Mouse (Mus musculus) hindbrain, embryonic 13.5 days (tissue): ENCODE measurements around the gene Tmem259. TPM values are rescaled to one million over a fixed set of nuclear protein-coding genes. Genes with fewer than 3 reads are reported as not detected.

Source experiments
- ATAC-seq: fragments of 200-750 bp; cut with Nextera tagmentation; 2 replicates; pipeline ENCODE4 v1.8.0; 2017; ENCODE audit warnings: moderate TSS enrichment; ENCODE audit not compliant: low FRiP score
- H3K27ac ChIP-seq: fragments of 300-500 bp; sonication (generic); 2 replicates; pipeline ENCODE4 v1.5.1; 2015; ENCODE audit warnings: inconsistent platforms, mild to moderate bottlenecking, moderate library complexity
- H3K27me3 ChIP-seq: fragments of 300-500 bp; sonication (generic); 2 replicates; pipeline ENCODE4 v1.6.1; 2015; ENCODE audit warnings: mild to moderate bottlenecking, inconsistent platforms
- H3K36me3 ChIP-seq: fragments of 300-500 bp; sonication (generic); 2 replicates; pipeline ENCODE4 v1.6.1; 2015; ENCODE audit warnings: mild to moderate bottlenecking, inconsistent platforms
- H3K4me1 ChIP-seq: fragments of 300-500 bp; sonication (generic); replicated peaks from 2 replicates; pipeline ENCODE4 v1.6.1; 2015; ENCODE audit warnings: inconsistent platforms
- H3K4me2 ChIP-seq: fragments of 300-500 bp; sonication (generic); 2 replicates; pipeline ENCODE4 v1.6.1; 2015; ENCODE audit warnings: inconsistent platforms, mild to moderate bottlenecking, moderate library complexity
- H3K4me3 ChIP-seq: fragments of 300-500 bp; sonication (generic); 2 replicates; pipeline ENCODE4 v1.5.1; 2015; ENCODE audit warnings: mild to moderate bottlenecking, inconsistent platforms
- H3K9ac ChIP-seq: fragments of 300-500 bp; sonication (generic); 2 replicates; pipeline ENCODE4 v1.6.1; 2015; ENCODE audit warnings: mild to moderate bottlenecking, inconsistent platforms
- H3K9me3 ChIP-seq: fragments of 300-500 bp; sonication (generic); 2 replicates; pipeline ENCODE4 v1.6.1; 2016; ENCODE audit warnings: inconsistent platforms
- WGBS: fragments of 180-500 bp; shearing (Covaris S2); methylation state at CpG from one replicate; pipeline ENCODE4 v1.1.7; 2015; 5-methylcytosine and 5-hydroxymethylcytosine counted together
- polyA plus RNA-seq: library from polyadenylated mRNA; unstranded; fragments of >200 nt; fragmentation: Nextera tagmentation; extraction: Ambion mirVana; gene quantifications from 2 replicates; pipeline ENCODE4 v1.2.1, GENCODE M21; 2015

Tmem259 gene
- polyA plus RNA-seq, 1 experiment from 2014 or later = 16.3 TPM

DNA sequence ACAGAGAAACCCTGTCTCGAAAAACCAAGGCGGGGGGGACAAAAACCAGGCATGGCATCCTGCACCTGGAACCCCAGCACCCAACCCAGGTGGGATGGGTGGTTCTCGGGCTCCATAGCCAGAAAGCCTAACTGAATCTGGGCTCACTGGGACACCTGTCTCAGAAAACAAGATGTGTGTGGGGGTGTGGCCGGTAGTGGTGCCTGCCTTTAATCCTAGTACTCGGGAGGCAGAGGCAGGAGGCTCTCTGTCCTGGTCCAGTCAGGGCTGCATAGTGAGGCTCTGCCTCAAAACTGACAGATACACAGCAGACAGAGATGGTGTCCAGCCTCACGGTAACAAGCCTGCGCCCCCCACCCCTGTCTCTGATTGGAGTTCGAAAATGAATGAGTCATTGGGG is 38.7 kb upstream of the Tmem259 start:
- no peaks in the 10 kb centered on the region for H3K9me3 ChIP-seq
- H3K27me3 ChIP-seq = peaks cover 32% of the 10 kb centered on the region
- whole genome bisulfite sequencing = 95% methylated on average over 8 of the region's 8 CpGs
- no peak overlapping the region for H3K9ac ChIP-seq
- 0 out of 2 replicates have a peak, but pooled peaks cover 6% of the 10 kb centered on the region for H3K4me1 ChIP-seq
- H3K36me3 ChIP-seq = no peaks in the 10 kb centered on the region
- no peak overlapping the region for H3K27ac ChIP-seq
- H3K4me2 ChIP-seq = no peak overlapping the region
- H3K4me3 ChIP-seq = no peak overlapping the region
- ATAC-seq = no peak

DNA sequence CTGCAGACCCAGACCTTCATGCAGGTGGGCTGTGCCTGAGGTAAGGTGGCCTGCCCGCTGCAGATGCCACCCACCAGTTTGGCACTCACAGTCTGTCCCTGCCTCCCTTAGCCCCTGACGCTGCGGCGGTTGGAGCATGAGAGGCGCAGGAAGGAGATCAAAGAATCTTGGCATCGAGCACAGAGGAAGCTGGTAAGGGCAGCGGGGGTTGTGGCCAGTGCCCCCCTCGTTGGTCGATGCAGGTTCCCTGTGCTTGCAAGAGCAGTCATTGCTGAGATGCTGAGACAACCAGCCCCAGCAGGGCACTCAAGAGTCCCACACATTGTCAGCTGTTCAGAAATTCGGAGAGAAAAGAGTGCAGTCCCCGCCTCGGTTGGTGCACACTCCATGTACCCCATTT is 38.0 kb upstream of the Tmem259 start:
- H3K4me2 ChIP-seq = no peak overlapping the region
- no peak for ATAC-seq
- H3K4me3 ChIP-seq = no peak overlapping the region
- H3K27ac ChIP-seq = no peak overlapping the region
- no peaks in the 10 kb centered on the region for H3K9me3 ChIP-seq
- 91% methylated on average over 12 of the region's 12 CpGs for WGBS
- H3K4me1 ChIP-seq = 0 out of 2 replicates have a peak, but pooled peaks cover 6% of the 10 kb centered on the region
- H3K27me3 ChIP-seq = peaks cover 39% of the 10 kb centered on the region
- H3K36me3 ChIP-seq = no peaks in the 10 kb centered on the region
- H3K9ac ChIP-seq = no peak overlapping the region

DNA sequence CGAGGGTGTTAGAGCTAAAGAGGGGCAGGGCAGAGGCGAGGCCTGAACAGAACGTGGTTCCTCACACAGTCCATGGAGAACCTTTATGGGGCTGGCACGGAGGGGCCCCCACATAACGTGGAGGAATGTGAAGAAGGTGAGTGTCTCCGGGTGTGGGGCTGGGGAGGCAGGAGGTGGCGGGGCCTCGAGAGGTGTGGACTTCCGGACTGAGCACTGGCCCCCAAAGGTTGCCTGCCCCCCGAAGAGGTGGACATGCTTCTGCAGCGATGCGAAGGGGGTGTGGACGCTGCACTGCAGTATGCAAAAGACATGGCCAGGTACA is 37.2 kb upstream of the Tmem259 start:
- Histone ChIP-seq H3K9me3 (no peaks in the 10 kb centered on the region), H3K4me1 (0 out of 2 replicates have a peak, but pooled peaks cover 6% of the 10 kb centered on the region), H3K4me2 (no peak overlapping the region), H3K27ac (no peak overlapping the region), H3K27me3 (peaks cover 48% of the 10 kb centered on the region), H3K36me3 (no peaks in the 10 kb centered on the region), H3K4me3 (no peak overlapping the region), H3K9ac (no peak overlapping the region)
- 95% methylated on average over 13 of the region's 13 CpGs for WGBS
- 0 out of 2 replicates have a peak, but pooled peaks have one; percentile 6 for ATAC-seq

DNA sequence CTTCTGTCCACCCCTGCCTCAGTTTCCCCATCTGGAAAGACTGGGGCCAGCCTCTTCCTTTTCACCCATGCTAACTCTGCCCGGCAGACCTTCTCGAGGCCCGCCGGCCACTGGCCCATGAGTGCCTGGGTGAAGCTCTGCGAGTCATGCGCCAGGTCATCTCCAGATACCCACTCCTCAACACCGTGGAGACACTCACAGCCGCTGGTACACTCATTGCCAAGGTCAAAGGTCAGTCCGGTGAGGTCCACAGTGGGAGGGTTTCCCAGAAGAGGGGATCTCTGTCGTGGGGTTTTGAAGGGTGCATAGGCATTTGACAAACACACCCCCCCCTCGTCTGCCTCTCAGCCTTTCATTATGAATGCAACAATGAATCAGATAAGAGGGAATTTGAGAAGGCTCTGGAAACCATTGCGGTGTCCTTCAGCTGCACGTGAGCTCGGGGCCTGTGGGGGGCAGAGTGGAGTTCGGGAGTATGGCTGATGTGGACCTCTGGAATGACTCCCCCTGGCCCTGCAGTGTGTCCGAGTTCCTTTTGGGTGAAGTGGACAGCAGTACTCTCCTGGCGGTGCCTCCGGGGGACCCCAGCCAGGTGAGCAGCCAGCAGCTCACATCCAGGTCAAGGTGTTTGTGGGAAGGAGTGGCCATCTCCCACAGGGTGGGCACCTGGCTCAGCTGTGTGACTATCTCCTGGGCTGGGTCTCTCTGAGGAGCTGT is 36.6 kb upstream of the Tmem259 start:
- WGBS = 89% methylated on average over 18 of the region's 18 CpGs
- H3K9me3 ChIP-seq = no peaks in the 10 kb centered on the region
- peaks cover 53% of the 10 kb centered on the region for H3K27me3 ChIP-seq
- 0 out of 2 replicates have a peak, but pooled peaks cover 6% of the 10 kb centered on the region for H3K4me1 ChIP-seq
- ATAC-seq = no peak
- no peak overlapping the region for H3K4me3 ChIP-seq
- no peak overlapping the region for H3K4me2 ChIP-seq
- no peak overlapping the region for H3K27ac ChIP-seq
- H3K9ac ChIP-seq = no peak overlapping the region
- H3K36me3 ChIP-seq = no peaks in the 10 kb centered on the region

DNA sequence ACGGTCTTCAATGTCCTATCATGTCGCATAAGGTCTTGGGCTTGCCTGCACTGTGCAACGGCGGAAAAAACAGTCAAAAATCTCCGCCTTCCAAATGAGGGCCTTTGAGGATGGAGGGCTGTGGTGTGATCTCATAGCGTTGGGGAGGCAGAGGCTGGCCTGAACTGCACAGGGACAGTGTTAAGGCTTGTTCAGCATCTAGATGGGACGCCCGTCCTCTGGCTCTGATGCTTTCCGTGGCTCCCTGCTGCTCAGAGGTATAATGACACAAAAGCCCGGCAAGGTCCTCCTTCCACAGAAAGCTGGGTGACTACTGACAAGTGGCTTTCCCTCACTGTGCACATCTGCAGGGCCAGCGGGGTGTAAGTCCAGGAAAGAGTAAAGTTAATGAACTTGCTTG is 36.1 kb upstream of the Tmem259 start:
- H3K4me3 ChIP-seq = no peak overlapping the region
- 0 out of 2 replicates have a peak, but pooled peaks cover 6% of the 10 kb centered on the region for H3K4me1 ChIP-seq
- H3K4me2 ChIP-seq = no peak overlapping the region
- H3K9ac ChIP-seq = peak overlapping the region; percentile 46; the same call in 1 of the 2 replicates
- peaks cover 58% of the 10 kb centered on the region for H3K27me3 ChIP-seq
- ATAC-seq = no peak
- H3K27ac ChIP-seq = no peak overlapping the region
- whole genome bisulfite sequencing = 25% methylated on average over 11 of the region's 11 CpGs
- no peaks in the 10 kb centered on the region for H3K9me3 ChIP-seq
- no peaks in the 10 kb centered on the region for H3K36me3 ChIP-seq

DNA sequence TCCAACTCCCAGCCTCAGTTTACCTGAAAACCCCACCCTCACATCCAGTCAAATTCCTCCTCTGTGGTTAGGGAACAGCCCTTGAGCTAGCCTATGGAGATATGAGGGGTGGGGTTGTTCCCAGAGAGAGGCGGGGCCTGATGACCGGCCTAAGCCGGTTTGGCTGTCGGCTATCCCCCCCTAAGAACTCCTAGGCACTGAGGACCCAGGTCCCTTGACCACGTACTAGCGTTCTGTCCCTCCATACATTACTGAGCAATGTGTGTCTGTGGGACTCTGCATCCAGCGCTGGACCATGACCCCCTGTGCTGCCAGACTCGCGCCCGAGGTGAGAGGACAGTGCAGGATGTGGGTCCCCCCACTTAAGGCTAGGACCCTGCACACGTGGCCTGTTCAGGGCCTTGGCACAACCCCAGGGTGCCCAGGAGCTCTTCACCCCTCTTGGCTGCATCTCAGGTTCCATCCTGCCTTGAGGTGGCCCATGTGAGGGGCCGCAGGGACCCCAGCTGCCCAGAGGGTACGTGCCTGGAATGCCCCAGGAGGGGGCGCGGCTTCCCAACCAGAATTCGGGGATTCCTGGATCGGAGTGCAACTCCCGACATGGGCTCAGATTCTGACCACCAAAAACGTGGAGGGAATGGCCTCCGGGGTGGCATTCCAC is 35.5 kb upstream of the Tmem259 start:
- H3K4me3 ChIP-seq = peak overlapping the region; percentile 11; the same call in 1 of the 2 replicates
- H3K36me3 ChIP-seq = peaks cover 3% of the 10 kb centered on the region; the same call in 1 of the 2 replicates
- ATAC-seq = no peak; the same call in 1 of the 2 replicates
- H3K4me2 ChIP-seq = 0 out of 2 replicates have a peak overlapping the region, but pooled peaks have one; percentile 19
- 0 out of 2 replicates have a peak, but pooled peaks cover 6% of the 10 kb centered on the region for H3K4me1 ChIP-seq
- peaks cover 64% of the 10 kb centered on the region for H3K27me3 ChIP-seq
- H3K9me3 ChIP-seq = no peaks in the 10 kb centered on the region
- H3K9ac ChIP-seq = peak overlapping the region; percentile 46; the same call in 1 of the 2 replicates
- H3K27ac ChIP-seq = no peak overlapping the region
- WGBS = 7% methylated on average over 20 of the region's 20 CpGs

DNA sequence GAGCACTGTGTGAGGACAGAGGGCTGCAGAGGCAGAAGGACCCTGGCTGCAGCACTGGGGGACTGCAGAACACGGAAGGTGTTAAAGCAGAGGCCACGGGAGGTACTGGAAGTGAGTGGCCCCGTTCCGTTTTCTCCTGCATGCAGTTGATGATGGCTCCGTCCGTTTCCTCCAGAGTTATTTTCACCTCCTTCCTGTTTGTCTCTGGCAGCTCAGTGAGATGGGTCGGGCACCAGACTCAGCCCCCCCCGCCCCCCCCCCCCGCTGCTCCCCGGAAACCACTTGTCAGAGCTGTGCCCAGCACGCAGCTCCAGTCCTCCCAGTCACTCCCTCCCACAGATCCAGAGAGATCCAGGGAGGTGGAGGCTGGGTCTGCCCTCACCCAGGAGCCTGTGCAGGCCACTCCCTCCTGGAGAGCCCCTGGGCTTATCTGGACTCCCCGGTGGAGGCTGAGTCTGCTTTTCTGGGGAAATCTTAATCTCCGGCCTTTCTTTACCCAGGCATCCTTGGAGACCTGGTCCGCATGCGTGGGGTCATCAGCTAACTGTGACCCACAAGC is 34.7 kb upstream of the Tmem259 start:
- Histone ChIP-seq H3K9ac (no peak overlapping the region), H3K4me1 (0 out of 2 replicates have a peak, but pooled peaks cover 6% of the 10 kb centered on the region), H3K4me3 (no peak overlapping the region), H3K36me3 (peaks cover 9% of the 10 kb centered on the region), H3K27me3 (peaks cover 72% of the 10 kb centered on the region), H3K9me3 (no peaks in the 10 kb centered on the region), H3K27ac (no peak overlapping the region), H3K4me2 (no peak overlapping the region; the same call in 1 of the 2 replicates)
- no peak for ATAC-seq
- 7% methylated on average over 15 of the region's 15 CpGs for WGBS

DNA sequence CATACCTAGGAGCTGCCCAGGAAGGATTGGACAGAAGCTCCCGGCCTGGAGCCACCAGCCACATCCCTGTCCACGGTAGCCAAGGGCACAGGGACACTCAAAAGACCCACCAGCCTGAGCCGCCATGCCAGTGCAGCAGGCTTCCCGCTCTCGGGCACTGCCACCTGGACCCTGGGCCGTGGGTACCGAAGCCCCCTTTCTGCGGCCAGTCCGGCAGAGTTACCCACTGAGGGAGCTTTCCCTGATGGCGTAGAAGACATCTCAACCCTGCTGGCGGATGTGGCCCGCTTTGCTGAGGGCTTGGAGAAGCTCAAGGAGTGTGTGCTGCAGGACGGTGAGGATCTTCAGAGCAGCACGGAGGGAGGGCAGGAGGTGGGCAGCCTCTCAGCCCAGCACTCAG is 33.6 kb upstream of the Tmem259 start:
- Histone ChIP-seq H3K36me3 (peaks cover 16% of the 10 kb centered on the region), H3K4me2 (no peak overlapping the region), H3K9ac (no peak overlapping the region), H3K4me1 (0 out of 2 replicates have a peak, but pooled peaks cover 6% of the 10 kb centered on the region), H3K9me3 (no peaks in the 10 kb centered on the region), H3K27ac (no peak overlapping the region), H3K27me3 (peaks cover 83% of the 10 kb centered on the region), H3K4me3 (no peak overlapping the region)
- WGBS = 86% methylated on average over 14 of the region's 14 CpGs
- ATAC-seq = no peak

DNA sequence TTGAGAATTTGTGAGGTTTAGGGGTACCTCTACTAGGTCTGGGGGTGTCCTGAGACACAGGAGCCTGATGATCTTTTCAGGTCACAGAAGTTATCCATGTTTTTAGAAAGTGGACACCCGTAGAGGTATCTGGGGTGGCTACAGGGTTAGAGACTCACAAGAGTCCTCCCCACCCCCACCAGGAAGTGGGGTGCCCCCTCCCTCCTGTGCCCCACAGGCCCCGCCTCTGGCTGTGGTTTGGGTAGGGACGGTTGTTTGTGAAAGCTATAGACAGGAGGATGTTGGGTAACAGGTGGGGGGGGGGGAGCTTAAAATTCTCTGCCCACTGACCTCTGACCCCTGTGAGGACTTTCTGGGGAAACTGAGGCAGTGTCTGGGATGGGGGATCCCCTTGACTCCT is 33.2 kb upstream of the Tmem259 start:
- Histone ChIP-seq H3K4me1 (0 out of 2 replicates have a peak, but pooled peaks cover 6% of the 10 kb centered on the region), H3K27me3 (peaks cover 87% of the 10 kb centered on the region)
- 84% methylated on average over 3 of the region's 3 CpGs for WGBS

DNA sequence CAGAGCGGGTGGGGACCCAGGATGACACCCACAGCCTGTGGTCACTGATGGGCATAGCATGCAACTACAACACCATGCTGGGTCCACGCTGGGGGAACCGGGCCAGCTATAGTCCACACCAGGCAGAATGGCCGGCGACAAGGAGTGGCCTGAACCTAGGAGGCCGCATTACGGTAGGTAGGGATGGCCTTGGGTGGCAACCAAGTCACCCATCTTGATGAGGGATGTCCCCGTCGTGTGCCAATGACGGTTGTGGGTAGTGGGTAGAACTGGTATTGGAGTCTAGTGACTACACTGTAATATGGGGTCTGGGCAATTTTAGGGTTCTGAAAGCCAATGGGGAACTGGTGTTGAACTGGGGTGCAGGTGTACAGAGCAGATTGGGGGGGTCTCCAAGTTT is 32.8 kb upstream of the Tmem259 start:
- Histone ChIP-seq H3K27me3 (peaks cover 91% of the 10 kb centered on the region), H3K4me3 (no peak overlapping the region), H3K4me2 (no peak overlapping the region), H3K27ac (no peak overlapping the region), H3K4me1 (0 out of 2 replicates have a peak, but pooled peaks cover 6% of the 10 kb centered on the region), H3K36me3 (peaks cover 22% of the 10 kb centered on the region), H3K9me3 (no peaks in the 10 kb centered on the region), H3K9ac (no peak overlapping the region)
- ATAC-seq = no peak
- WGBS = 89% methylated on average over 10 of the region's 10 CpGs

More for the DNA sequence above, 33.2 kb upstream of the Tmem259 start:
- no peak overlapping the region for H3K4me2 ChIP-seq
- H3K9me3 ChIP-seq = no peaks in the 10 kb centered on the region
- H3K36me3 ChIP-seq = peaks cover 18% of the 10 kb centered on the region
- H3K27ac ChIP-seq = no peak overlapping the region
- no peak overlapping the region for H3K9ac ChIP-seq
- no peak overlapping the region for H3K4me3 ChIP-seq
- no peak for ATAC-seq

DNA sequence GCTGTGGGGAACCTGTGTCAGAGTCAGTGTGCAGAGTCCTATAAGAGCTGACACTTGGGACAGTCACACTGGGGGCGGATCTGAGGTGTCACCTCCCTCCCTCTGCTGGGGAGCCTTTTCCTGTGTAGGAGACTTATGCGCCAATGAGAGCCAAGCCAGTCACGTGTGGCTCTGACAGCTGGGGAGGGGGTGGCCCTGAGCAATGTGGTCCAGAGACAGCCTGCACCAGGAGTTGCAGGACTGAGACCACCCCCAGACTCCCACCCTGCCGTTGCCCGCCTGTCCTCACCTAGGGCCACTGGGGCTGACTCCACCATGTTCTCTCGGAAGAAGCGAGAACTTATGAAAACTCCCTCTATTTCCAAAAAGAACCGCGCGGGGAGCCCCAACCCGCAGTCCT is 32.4 kb upstream of the Tmem259 start, which contains the start of gene Arhgap45:
TSS of gene Arhgap45 (plus strand) at position 143 of the 400 bp plus-strand sequence.
- WGBS = 73% methylated on average over 11 of the region's 11 CpGs
- peaks cover 95% of the 10 kb centered on the region for H3K27me3 ChIP-seq

DNA sequence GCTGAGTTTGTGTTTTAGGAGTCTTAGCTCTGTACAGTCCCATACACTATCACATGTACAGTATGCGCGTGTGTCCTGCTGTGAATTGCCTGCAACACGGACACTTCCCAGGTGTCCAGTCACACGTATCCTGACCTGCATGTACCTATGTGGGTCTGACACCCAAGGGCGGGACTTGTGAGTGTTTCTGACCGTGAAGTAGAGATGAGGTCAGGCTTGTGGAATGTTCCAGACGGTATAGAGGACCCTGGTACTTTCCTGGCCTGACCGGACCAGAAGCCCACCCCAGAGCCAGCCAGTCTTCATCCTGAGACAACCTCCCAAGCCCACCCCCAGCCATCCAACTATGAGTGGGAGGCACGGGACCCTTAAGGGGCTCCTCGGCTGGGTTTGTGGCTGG is 31.5 kb upstream of the Tmem259 start:
- WGBS = 81% methylated on average over 10 of the region's 10 CpGs

More for the DNA sequence above, 32.4 kb upstream of the Tmem259 start, which contains the start of gene Arhgap45:
- H3K27ac ChIP-seq = no peak within 1 kb of the TSS
- H3K36me3 ChIP-seq = peaks cover 26% of the 10 kb centered on the region
- ATAC-seq = no peak
- H3K4me1 ChIP-seq = 0 out of 2 replicates have a peak, but pooled peaks cover 6% of the 10 kb centered on the region
- H3K4me2 ChIP-seq = no peak within 1 kb of the TSS
- H3K4me3 ChIP-seq = no peak within 1 kb of the TSS
- H3K9me3 ChIP-seq = peaks cover 4% of the 10 kb centered on the region; the same call in 1 of the 2 replicates
- H3K9ac ChIP-seq = no peak within 1 kb of the TSS; the same call in 1 of the 2 replicates

More for the DNA sequence above, 31.5 kb upstream of the Tmem259 start:
- H3K27me3 ChIP-seq = peaks cover 92% of the 10 kb centered on the region
- H3K4me2 ChIP-seq = no peak overlapping the region
- H3K27ac ChIP-seq = no peak overlapping the region
- H3K36me3 ChIP-seq = peaks cover 36% of the 10 kb centered on the region
- no peak for ATAC-seq
- 0 out of 2 replicates have a peak, but pooled peaks cover 6% of the 10 kb centered on the region for H3K4me1 ChIP-seq
- no peak overlapping the region for H3K9ac ChIP-seq
- H3K4me3 ChIP-seq = no peak overlapping the region
- H3K9me3 ChIP-seq = peaks cover 13% of the 10 kb centered on the region
